Comparison of ENCODE assay signal across 20 mouse cellular contexts in the genomic region with DNA sequence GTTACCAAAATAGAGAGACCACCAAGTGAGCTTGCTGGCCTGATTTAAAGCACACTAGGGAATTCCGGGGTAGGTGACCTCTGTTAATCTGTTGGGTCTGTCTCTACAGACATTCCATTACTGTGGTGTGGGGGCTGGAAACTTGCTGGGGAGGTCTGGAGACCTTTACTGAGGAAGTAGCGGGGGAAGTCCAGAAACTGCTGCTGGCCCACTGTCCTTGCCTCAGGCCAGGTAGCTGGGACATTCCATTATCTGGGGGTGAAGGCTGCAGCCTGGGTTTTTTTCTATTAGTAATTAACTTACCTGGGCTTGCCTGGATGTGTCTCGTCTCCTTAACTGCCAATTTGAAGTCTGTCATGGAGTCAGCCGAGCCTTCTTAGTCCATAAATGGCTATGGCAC. TPM values are rescaled to one million over a fixed set of nuclear protein-coding genes. Genes with fewer than 3 reads are reported as not detected.
DNase-seq lines count a peak whose midpoint lies in the region; ATAC-seq lines count a peak whose summit lies in the region.
"Had no signal": no experiment of that assay in that cellular context is flagged by ENCODE, and none has a peak within 500 bp of the region (broad histone marks: within the 10 kb centered on the region; RNA-seq: fewer than 3 reads in every experiment).

No protein-coding gene starts in this region.

- no peaks in the 10 kb centered on the region for H3K27me3 ChIP-seq in forebrain, embryonic 10.5 days (ENCODE audit: poor library complexity, severe bottlenecking)
- H3K27me3 ChIP-seq in forebrain, embryonic 15.5 days = no peaks in the 10 kb centered on the region
- no peaks in the 10 kb centered on the region for H3K27me3 ChIP-seq in kidney, embryonic 15.5 days
- no peaks in the 10 kb centered on the region for H3K27me3 ChIP-seq in hindbrain, embryonic 11.5 days (ENCODE audit: control insufficient read depth, insufficient read depth, low read length)

- no peak overlapping the region for H3K4me3 ChIP-seq in forebrain, embryonic 10.5 days
- H3K4me3 ChIP-seq in forebrain, embryonic 15.5 days = no peak overlapping the region
- H3K4me3 ChIP-seq in kidney, embryonic 15.5 days (replicated peaks) = no peak overlapping the region
- no peak overlapping the region for H3K4me3 ChIP-seq in hindbrain, embryonic 11.5 days (ENCODE audit: low read depth, low read length)

- ATAC-seq in forebrain, embryonic 15.5 days (replicated peaks) = no peak
- ATAC-seq in kidney, embryonic 15.5 days (replicated peaks; ENCODE audit: low FRiP score) = 0 out of 2 replicates have a peak, but pooled peaks have one; percentile 20
- ATAC-seq in hindbrain, embryonic 11.5 days (ENCODE audit: low FRiP score) = no peak
- ATAC-seq: CD4-positive, CD25-positive, alpha-beta regulatory T cell, adult 4 months; intestine, postnatal 0 days; liver, postnatal 0 days; lung, postnatal 0 days had no signal

- peak overlapping the region; percentile 65; the same call in 1 of the 2 replicates for H3K27ac ChIP-seq in forebrain, embryonic 10.5 days
- H3K27ac ChIP-seq in forebrain, embryonic 15.5 days (replicated peaks) = no peak overlapping the region
- no peak overlapping the region for H3K27ac ChIP-seq in kidney, embryonic 15.5 days
- no peak overlapping the region for H3K27ac ChIP-seq in hindbrain, embryonic 11.5 days (ENCODE audit: low read depth, low read length)
- H3K27ac ChIP-seq: macrophage; stomach, postnatal 0 days had no signal

- no peak overlapping the region for H3K9ac ChIP-seq in forebrain, embryonic 15.5 days (replicated peaks)
- no peak overlapping the region for H3K9ac ChIP-seq in kidney, embryonic 15.5 days
- H3K9ac ChIP-seq in hindbrain, embryonic 11.5 days (ENCODE audit: low read depth, low read length) = no peak overlapping the region
- H3K9ac ChIP-seq: liver, postnatal 0 days had no signal

- peaks cover 35% of the 10 kb centered on the region for H3K4me1 ChIP-seq in forebrain, embryonic 10.5 days
- peaks cover 16% of the 10 kb centered on the region for H3K4me1 ChIP-seq in forebrain, embryonic 15.5 days
- H3K4me1 ChIP-seq in kidney, embryonic 15.5 days = peaks cover 21% of the 10 kb centered on the region
- no peaks in the 10 kb centered on the region for H3K4me1 ChIP-seq in hindbrain, embryonic 11.5 days (replicated peaks; ENCODE audit: control insufficient read depth, insufficient read depth, low read length)

- H3K36me3 ChIP-seq in forebrain, embryonic 10.5 days (replicated peaks) = no peaks in the 10 kb centered on the region
- H3K36me3 ChIP-seq in forebrain, embryonic 15.5 days = no peaks in the 10 kb centered on the region
- no peaks in the 10 kb centered on the region for H3K36me3 ChIP-seq in kidney, embryonic 15.5 days
- no peaks in the 10 kb centered on the region for H3K36me3 ChIP-seq in hindbrain, embryonic 11.5 days (ENCODE audit: control insufficient read depth, insufficient read depth, low read length)

- DNase-seq in forebrain, embryonic 10.5 days (ENCODE audit: extremely low spot score, low spot score) = no peak
- no peak for DNase-seq in kidney, adult 9 months
- DNase-seq in kidney, postnatal 14 days = peak; percentile 48
- peak; percentile 47 for DNase-seq in mesoderm, embryonic 11.5 days (ENCODE audit: low read depth, low spot score)
- DNase-seq in right cerebral cortex, postnatal 10 days (ENCODE audit: low spot score in 2 of 2) = no peak
- DNase-seq in hindbrain, embryonic 11.5 days (ENCODE audit: low spot score) = no peak
- DNase-seq: adrenal gland, postnatal 36 days; cerebellum, adult 9-11 months; liver, postnatal 0 days; right cerebral cortex, postnatal 14 days; thymus, adult 2 months; thymus, postnatal 4 days had no signal

- no peaks in the 10 kb centered on the region for H3K9me3 ChIP-seq in forebrain, embryonic 10.5 days
- H3K9me3 ChIP-seq in forebrain, embryonic 15.5 days = no peaks in the 10 kb centered on the region
- H3K9me3 ChIP-seq in kidney, embryonic 15.5 days (replicated peaks) = no peaks in the 10 kb centered on the region
- H3K9me3 ChIP-seq in hindbrain, embryonic 11.5 days (ENCODE audit: control insufficient read depth, low read length) = no peaks in the 10 kb centered on the region

- WGBS in forebrain, embryonic 10.5 days = 36% methylated on average over 4 of the region's 4 CpGs
- 38% methylated on average over 4 of the region's 4 CpGs for WGBS in forebrain, embryonic 15.5 days
- 35% methylated on average over 4 of the region's 4 CpGs for WGBS in kidney, embryonic 15.5 days
- 42% methylated on average over 4 of the region's 4 CpGs for WGBS in hindbrain, embryonic 11.5 days

- no peak overlapping the region for H3K4me2 ChIP-seq in forebrain, embryonic 15.5 days (replicated peaks)
- no peak overlapping the region for H3K4me2 ChIP-seq in kidney, embryonic 15.5 days
- no peak overlapping the region for H3K4me2 ChIP-seq in hindbrain, embryonic 11.5 days (replicated peaks; ENCODE audit: low read depth, low read length)
- H3K4me2 ChIP-seq: liver, embryonic 11.5 days had no signal

RNA-seq across cellular contexts. Expression of gene Tpt1, which starts 37.0 kb away (rescaled TPM):
- 885 and 915 TPM in 2 replicates for polyA plus RNA-seq in forebrain, embryonic 10.5 days (2016; fragmentation: Nextera tagmentation; extraction: Ambion mirVana)
- 868 and 874 TPM in 2 replicates for polyA plus RNA-seq in forebrain, embryonic 15.5 days (2015; fragmentation: Nextera tagmentation; extraction: Ambion mirVana)
- 1,011 and 1,156 TPM in 2 replicates for polyA plus RNA-seq in kidney, embryonic 15.5 days (2015; fragmentation: Nextera tagmentation; extraction: Ambion mirVana)
- 1,005 and 1,072 TPM in 2 replicates for polyA plus RNA-seq in hindbrain, embryonic 11.5 days (2014; fragmentation: Nextera tagmentation; extraction: Ambion mirVana)

Comparison
In these comparisons a context has a peak if more than half of its experiments do, and no peak if none do; other contexts are left out.
1. DNase-seq: peak in kidney, postnatal 14 days (single experiment) and mesoderm, embryonic 11.5 days (single experiment); none in forebrain, embryonic 10.5 days (single experiment), kidney, adult 9 months (single experiment), right cerebral cortex, postnatal 10 days (0 of 2) and hindbrain, embryonic 11.5 days (single experiment).